Mouse (Mus musculus) testis, adult 2 months (tissue): ENCODE results near the gene Creb3l2.

ENCODE experiments used
- CTCF ChIP-seq: fragments of 200-500 bp; IDR thresholded peaks from 2 replicates; pipeline ENCODE4 v1.5.1; 2012; ENCODE audit warnings: low read depth, mild to moderate bottlenecking, inconsistent platforms, low read length, moderate library complexity; ENCODE audit not compliant: control insufficient read depth, insufficient read depth, insufficient replicate concordance
- POLR2A ChIP-seq: fragments of 200-500 bp; IDR thresholded peaks from 2 replicates; pipeline ENCODE4 v1.6.1; 2012; ENCODE audit warnings: low read depth, mild to moderate bottlenecking, inconsistent platforms, low read length, moderate library complexity; ENCODE audit not compliant: control insufficient read depth

DNA sequence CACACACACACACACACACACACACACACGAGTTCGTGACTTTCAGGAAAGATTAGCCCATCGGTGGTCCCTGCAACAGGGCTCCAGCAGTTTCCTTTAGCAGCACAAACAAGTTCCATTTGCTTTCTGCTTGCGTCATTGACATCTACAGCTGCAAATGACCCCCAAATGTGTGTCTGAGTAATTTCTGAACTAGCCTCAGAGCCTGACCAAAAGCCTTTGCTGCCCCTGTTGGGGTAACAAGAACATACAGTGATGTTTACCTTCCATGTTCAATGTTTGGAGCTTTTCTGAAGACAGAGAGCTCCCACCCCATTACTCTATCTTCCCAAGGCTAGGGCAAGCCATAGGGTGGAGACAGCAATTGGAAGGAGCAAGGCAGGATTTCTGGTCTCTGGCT, 54.7 kb downstream of the Creb3l2 start:
- TF ChIP-seq CTCF (no peak), POLR2A (no peak)
